In the genomic region with DNA sequence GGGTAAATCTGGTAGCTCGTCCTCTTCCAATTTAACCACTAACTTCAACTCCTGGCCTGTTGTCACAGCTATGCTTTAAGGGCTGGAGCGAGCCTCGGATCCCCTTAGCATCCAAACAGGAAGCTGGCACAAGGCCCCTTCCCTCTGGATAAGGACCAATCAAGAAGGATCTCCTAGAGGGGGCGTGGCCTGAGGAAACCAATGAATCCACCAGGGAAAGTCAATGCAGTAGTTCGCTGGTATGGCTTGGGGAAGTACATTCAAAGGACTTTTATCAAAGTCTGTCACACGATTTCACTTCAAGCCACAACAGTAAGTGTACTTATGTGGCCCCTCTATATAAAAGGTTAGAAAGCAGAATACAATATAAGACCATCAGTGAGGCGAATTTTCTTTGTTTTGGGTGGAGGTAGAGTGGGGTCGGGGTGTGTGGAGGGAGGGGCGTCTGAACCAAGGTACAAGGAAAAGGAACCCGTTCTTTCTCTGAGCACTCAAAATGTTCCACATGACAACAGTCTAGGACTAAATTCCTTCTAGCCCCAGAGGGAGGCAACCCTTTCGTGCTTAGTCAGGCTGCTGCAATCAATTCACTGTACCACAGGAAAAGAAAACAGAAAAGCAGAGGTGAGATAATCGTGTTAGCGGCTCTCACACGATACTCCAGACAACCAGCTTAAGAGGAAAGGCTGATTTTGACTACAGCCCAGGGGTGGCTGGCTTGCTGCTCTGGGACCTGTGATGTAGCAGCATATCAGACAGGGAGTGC, we compare ENCODE assay signal across 11 mouse cellular contexts. TPM values are rescaled to one million over a fixed set of nuclear protein-coding genes. Genes with fewer than 3 reads are reported as not detected.
A peak's percentile ranks its signal among the peaks of the same experiment; 100 is the strongest.
DNase-seq lines count a peak whose midpoint lies in the region; ATAC-seq and TF ChIP-seq lines count a peak whose summit lies in the region.
"Had no signal": no experiment of that assay in that cellular context is flagged by ENCODE, and none has a peak within 500 bp of the region (broad histone marks: within the 10 kb centered on the region; RNA-seq: fewer than 3 reads in every experiment).

No protein-coding gene starts in this region.

- H3K36me3 ChIP-seq in hindbrain, postnatal 0 days (ENCODE audit: insufficient read depth, low read length) = no peaks in the 10 kb centered on the region
- H3K36me3 ChIP-seq in hindbrain, embryonic 14.5 days (replicated peaks; ENCODE audit: control insufficient read depth, insufficient read depth) = no peaks in the 10 kb centered on the region
- H3K36me3 ChIP-seq in embryonic facial prominence, embryonic 11.5 days (replicated peaks; ENCODE audit: control insufficient read depth, insufficient read depth, low read depth, low read length) = no peaks in the 10 kb centered on the region
- H3K36me3 ChIP-seq: forebrain, embryonic 15.5 days; kidney, embryonic 15.5 days; midbrain, embryonic 12.5 days had no signal

- H3K4me1 ChIP-seq in hindbrain, postnatal 0 days (ENCODE audit: insufficient read depth, low read length) = no peaks in the 10 kb centered on the region
- H3K4me1 ChIP-seq in hindbrain, embryonic 14.5 days (replicated peaks; ENCODE audit: control insufficient read depth, insufficient read depth, low read length) = no peaks in the 10 kb centered on the region
- H3K4me1 ChIP-seq in embryonic facial prominence, embryonic 11.5 days (ENCODE audit: control insufficient read depth, insufficient read depth, low read length) = no peaks in the 10 kb centered on the region
- H3K4me1 ChIP-seq: forebrain, embryonic 15.5 days; kidney, embryonic 15.5 days; midbrain, embryonic 12.5 days had no signal

- no peak overlapping the region for H3K4me3 ChIP-seq in hindbrain, postnatal 0 days (ENCODE audit: low read length)
- H3K4me3 ChIP-seq in hindbrain, embryonic 14.5 days (replicated peaks; ENCODE audit: low read length) = no peak overlapping the region
- no peak overlapping the region for H3K4me3 ChIP-seq in embryonic facial prominence, embryonic 11.5 days (ENCODE audit: low read depth, low read length)
- H3K4me3 ChIP-seq: forebrain, embryonic 15.5 days; kidney, embryonic 15.5 days; midbrain, embryonic 12.5 days had no signal

- no peaks in the 10 kb centered on the region for H3K27me3 ChIP-seq in hindbrain, postnatal 0 days (ENCODE audit: insufficient read depth, low read length)
- no peaks in the 10 kb centered on the region for H3K27me3 ChIP-seq in hindbrain, embryonic 14.5 days (ENCODE audit: control insufficient read depth, insufficient read depth, low read length)
- H3K27me3 ChIP-seq in embryonic facial prominence, embryonic 11.5 days (ENCODE audit: control insufficient read depth, insufficient read depth, low read length) = no peaks in the 10 kb centered on the region
- H3K27me3 ChIP-seq: forebrain, embryonic 15.5 days; kidney, embryonic 15.5 days; midbrain, embryonic 12.5 days had no signal

- H3K4me2 ChIP-seq in hindbrain, postnatal 0 days (ENCODE audit: low read depth, low read length) = no peak overlapping the region
- H3K4me2 ChIP-seq in hindbrain, embryonic 14.5 days (replicated peaks) = no peak overlapping the region
- no peak overlapping the region for H3K4me2 ChIP-seq in embryonic facial prominence, embryonic 11.5 days (ENCODE audit: low read depth, low read length)
- H3K4me2 ChIP-seq: forebrain, embryonic 15.5 days; kidney, embryonic 15.5 days; midbrain, embryonic 12.5 days had no signal

- TF ChIP-seq CTCF in hindbrain, postnatal 0 days (IDR thresholded peaks at IDR 0.05; ENCODE audit: low read depth) = no peak

- ATAC-seq in hindbrain, postnatal 0 days = no peak
- no peak for ATAC-seq in hindbrain, embryonic 14.5 days (ENCODE audit: low FRiP score)
- no peak for ATAC-seq in embryonic facial prominence, embryonic 11.5 days (replicated peaks; ENCODE audit: insufficient number of reproducible peaks, low FRiP score, low TSS enrichment, low read depth)
- ATAC-seq: forebrain, embryonic 15.5 days had no signal

- no peak overlapping the region for H3K9ac ChIP-seq in hindbrain, postnatal 0 days (replicated peaks; ENCODE audit: low read length)
- H3K9ac ChIP-seq in hindbrain, embryonic 14.5 days = no peak overlapping the region
- H3K9ac ChIP-seq in embryonic facial prominence, embryonic 11.5 days (replicated peaks; ENCODE audit: low read length) = no peak overlapping the region
- H3K9ac ChIP-seq: forebrain, embryonic 15.5 days; kidney, embryonic 15.5 days; midbrain, embryonic 12.5 days had no signal

- H3K27ac ChIP-seq in hindbrain, postnatal 0 days = no peak overlapping the region
- no peak overlapping the region for H3K27ac ChIP-seq in hindbrain, embryonic 14.5 days
- no peak overlapping the region for H3K27ac ChIP-seq in embryonic facial prominence, embryonic 11.5 days (replicated peaks; ENCODE audit: low read depth, low read length)
- H3K27ac ChIP-seq: forebrain, embryonic 15.5 days; kidney, embryonic 15.5 days; midbrain, embryonic 12.5 days had no signal

- 68% methylated on average over 14 of the region's 14 CpGs for WGBS in hindbrain, postnatal 0 days
- 70% methylated on average over 14 of the region's 14 CpGs for WGBS in hindbrain, embryonic 14.5 days
- WGBS in embryonic facial prominence, embryonic 11.5 days = 61% methylated on average over 14 of the region's 14 CpGs

- peak; percentile 32 for DNase-seq in hindbrain, postnatal 0 days (ENCODE audit: low spot score)
- DNase-seq in hindbrain, embryonic 14.5 days (ENCODE audit: low spot score) = no peak
- DNase-seq in 3T3-L1 (ENCODE audit: low read depth, low spot score) (peak; percentile 13), ES-CJ7 (ENCODE audit: low read depth, low spot score) (peak; percentile 76)
- peak; percentile 22 for DNase-seq in embryonic facial prominence, embryonic 11.5 days (ENCODE audit: low spot score)
- DNase-seq in yolk sac, embryonic 10.5 days (ENCODE audit: low spot score) = no peak
- no peak for DNase-seq in right cerebral cortex, postnatal 25 days

- H3K9me3 ChIP-seq in hindbrain, postnatal 0 days (ENCODE audit: low read length) = no peaks in the 10 kb centered on the region
- no peaks in the 10 kb centered on the region for H3K9me3 ChIP-seq in hindbrain, embryonic 14.5 days (ENCODE audit: control insufficient read depth, low read length)
- no peaks in the 10 kb centered on the region for H3K9me3 ChIP-seq in embryonic facial prominence, embryonic 11.5 days (replicated peaks; ENCODE audit: control insufficient read depth, low read length)
- H3K9me3 ChIP-seq: forebrain, embryonic 15.5 days; kidney, embryonic 15.5 days; midbrain, embryonic 12.5 days had no signal

RNA-seq across cellular contexts. Expression of a gene that starts 16.2 kb away (rescaled TPM):
- total RNA-seq in hindbrain, postnatal 0 days (2014; rRNA removed) = 19.7 and 20.5 TPM in 2 replicates
- 8.6 and 9.7 TPM in 2 replicates for polyA plus RNA-seq in hindbrain, postnatal 0 days (2015; fragmentation: Nextera tagmentation; extraction: Ambion mirVana)
- 12.3 and 15.0 TPM in 2 replicates for polyA plus RNA-seq in hindbrain, embryonic 14.5 days (2014; fragmentation: Nextera tagmentation; extraction: Ambion mirVana)
- 2.0 TPM in 2 replicates for polyA plus RNA-seq in embryonic facial prominence, embryonic 11.5 days (2014; fragmentation: Nextera tagmentation; extraction: Ambion mirVana)

RNA-seq across cellular contexts. Expression of a gene that starts 36.1 kb away (rescaled TPM):
- 57.0 and 67.1 TPM in 2 replicates for total RNA-seq in hindbrain, postnatal 0 days (2014; rRNA removed)
- 134 and 147 TPM in 2 replicates for polyA plus RNA-seq in hindbrain, postnatal 0 days (2015; fragmentation: Nextera tagmentation; extraction: Ambion mirVana)
- polyA plus RNA-seq in hindbrain, embryonic 14.5 days (2014; fragmentation: Nextera tagmentation; extraction: Ambion mirVana) = 105 and 111 TPM in 2 replicates
- polyA plus RNA-seq in embryonic facial prominence, embryonic 11.5 days (2014; fragmentation: Nextera tagmentation; extraction: Ambion mirVana) = 155 and 160 TPM in 2 replicates

RNA-seq across cellular contexts. Expression of a gene that starts 57.6 kb away (rescaled TPM):
- 0.84 and 1.5 TPM in 2 replicates for total RNA-seq in hindbrain, postnatal 0 days (2014; rRNA removed)
- not detected in 2 replicates for polyA plus RNA-seq in hindbrain, postnatal 0 days (2015; fragmentation: Nextera tagmentation; extraction: Ambion mirVana)
- polyA plus RNA-seq in hindbrain, embryonic 14.5 days (2014; fragmentation: Nextera tagmentation; extraction: Ambion mirVana) = 0.20 TPM in 1 of 2 replicates, not detected in the other
- not detected in 2 replicates for polyA plus RNA-seq in embryonic facial prominence, embryonic 11.5 days (2014; fragmentation: Nextera tagmentation; extraction: Ambion mirVana)
- polyA plus RNA-seq: forebrain, embryonic 15.5 days; kidney, embryonic 15.5 days; thymus, postnatal 0 days had no signal

Comparison
In these comparisons a context has a peak if more than half of its experiments do, and no peak if none do; other contexts are left out.
1. DNase-seq: peak in hindbrain, postnatal 0 days (single experiment), 3T3-L1 (single experiment), ES-CJ7 (single experiment) and embryonic facial prominence, embryonic 11.5 days (single experiment); none in hindbrain, embryonic 14.5 days (single experiment), yolk sac, embryonic 10.5 days (single experiment) and right cerebral cortex, postnatal 25 days (single experiment).